Mouse (Mus musculus): ENCODE data around the gene Atxn7l3. TPM values are rescaled to one million over a fixed set of nuclear protein-coding genes. Genes with fewer than 3 reads are reported as not detected.

Atxn7l3 gene
- polyA plus RNA-seq, 1 experiment from 2014 or later: 14.7 TPM

Other genes starting within 250 kb of the Atxn7l3 start
- gene Mpp2, start 208.1 kb downstream of the Atxn7l3 start, polyA plus RNA-seq (2014; fragmentation: Nextera tagmentation; extraction: Ambion mirVana): 12.1 and 12.8 TPM in 2 replicates
- gene Ppy, start 195.3 kb downstream of the Atxn7l3 start, polyA plus RNA-seq (2014; fragmentation: Nextera tagmentation; extraction: Ambion mirVana): not detected in 2 replicates
- 1.0 and 2.4 TPM in 2 replicates for gene Pyy, start 188.8 kb downstream of the Atxn7l3 start, polyA plus RNA-seq (2014; fragmentation: Nextera tagmentation; extraction: Ambion mirVana)
- 4.9 and 5.1 TPM in 2 replicates for gene Nags, start 151.1 kb downstream of the Atxn7l3 start, polyA plus RNA-seq (2014; fragmentation: Nextera tagmentation; extraction: Ambion mirVana)
- 25.7 and 26.0 TPM in 2 replicates for gene Tmem101, start 140.2 kb downstream of the Atxn7l3 start, polyA plus RNA-seq (2014; fragmentation: Nextera tagmentation; extraction: Ambion mirVana)
- 80.1 and 83.2 TPM in 2 replicates for gene Lsm12, start 111.3 kb downstream of the Atxn7l3 start, polyA plus RNA-seq (2014; fragmentation: Nextera tagmentation; extraction: Ambion mirVana)
- gene G6pc3, start 107.0 kb downstream of the Atxn7l3 start, polyA plus RNA-seq (2014; fragmentation: Nextera tagmentation; extraction: Ambion mirVana): 38.8 and 39.5 TPM in 2 replicates
- 23.8 and 26.0 TPM in 2 replicates for gene Hdac5, start 66.5 kb downstream of the Atxn7l3 start, polyA plus RNA-seq (2014; fragmentation: Nextera tagmentation; extraction: Ambion mirVana)
- 28.2 and 29.4 TPM in 2 replicates for gene BC030867, start 47.7 kb downstream of the Atxn7l3 start, polyA plus RNA-seq (2014; fragmentation: Nextera tagmentation; extraction: Ambion mirVana)
- 0.05 and 0.12 TPM in 2 replicates for gene Asb16, start 27.9 kb downstream of the Atxn7l3 start, polyA plus RNA-seq (2014; fragmentation: Nextera tagmentation; extraction: Ambion mirVana)
- 41.6 and 44.8 TPM in 2 replicates for gene Tmub2, start 11.7 kb downstream of the Atxn7l3 start, polyA plus RNA-seq (2014; fragmentation: Nextera tagmentation; extraction: Ambion mirVana)
- gene Ubtf, start 23.1 kb upstream of the Atxn7l3 start, polyA plus RNA-seq (2014; fragmentation: Nextera tagmentation; extraction: Ambion mirVana): 104 and 108 TPM in 2 replicates
- 191 and 229 TPM in 2 replicates for gene Slc4a1, start 69.6 kb upstream of the Atxn7l3 start, polyA plus RNA-seq (2014; fragmentation: Nextera tagmentation; extraction: Ambion mirVana)
- gene Rundc3a, start 96.8 kb upstream of the Atxn7l3 start, polyA plus RNA-seq (2014; fragmentation: Nextera tagmentation; extraction: Ambion mirVana): 1.8 and 2.6 TPM in 2 replicates
- gene Slc25a39, start 111.3 kb upstream of the Atxn7l3 start, polyA plus RNA-seq (2014; fragmentation: Nextera tagmentation; extraction: Ambion mirVana): 282 and 283 TPM in 2 replicates
- gene Grn, start 133.7 kb upstream of the Atxn7l3 start, polyA plus RNA-seq (2014; fragmentation: Nextera tagmentation; extraction: Ambion mirVana): 68.1 and 69.5 TPM in 2 replicates
- gene Fam171a2, start 151.1 kb upstream of the Atxn7l3 start, polyA plus RNA-seq (2014; fragmentation: Nextera tagmentation; extraction: Ambion mirVana): 1.8 and 2.0 TPM in 2 replicates
- gene Itga2b, start 173.5 kb upstream of the Atxn7l3 start, polyA plus RNA-seq (2014; fragmentation: Nextera tagmentation; extraction: Ambion mirVana): 76.2 and 80.3 TPM in 2 replicates

Measured in liver, embryonic 11.5 days (tissue).